Mouse (Mus musculus) heart, adult 2 months (tissue): ENCODE measurements around the gene Kcp.

ENCODE experiments used
- CTCF ChIP-seq: fragments of 200-600 bp; IDR thresholded peaks from 2 replicates; pipeline ENCODE4 v1.8.1; 2022; ENCODE audit warnings: antibody characterized with exemption, mild to moderate bottlenecking, moderate library complexity
- POLR2A ChIP-seq: fragments of 200-500 bp; IDR thresholded peaks from 2 replicates; pipeline ENCODE4 v1.6.1; 2011; ENCODE audit warnings: mild to moderate bottlenecking, low read depth, low read length, control low read depth; ENCODE audit not compliant: insufficient read depth

DNA sequence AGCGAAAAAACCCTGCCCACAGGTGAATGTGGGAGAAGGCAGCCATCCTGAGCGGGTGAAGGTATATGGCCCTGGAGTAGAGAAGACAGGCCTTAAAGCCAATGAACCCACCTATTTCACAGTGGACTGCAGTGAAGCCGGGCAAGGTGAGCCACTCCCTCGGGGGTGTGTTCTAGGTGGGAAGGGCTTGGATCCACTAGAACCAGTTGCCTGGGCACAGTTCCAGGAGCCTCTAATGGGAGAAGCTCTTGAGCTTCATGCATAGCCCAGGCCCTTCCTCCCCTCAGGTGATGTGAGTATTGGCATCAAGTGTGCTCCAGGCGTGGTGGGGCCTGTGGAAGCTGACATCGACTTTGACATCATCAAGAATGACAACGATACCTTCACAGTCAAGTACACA is 62.4 kb downstream of the Kcp start:
- TF ChIP-seq POLR2A (no peak), CTCF (no peak)
